In genomic region chr17:87387068-87387467, GRCm38 (mm10) we compare ENCODE assay signal across 12 mouse cellular contexts. TPM values are rescaled to one million over a fixed set of nuclear protein-coding genes. Genes with fewer than 3 reads are reported as not detected.
DNase-seq lines count a peak whose midpoint lies in the region; ATAC-seq and TF ChIP-seq lines count a peak whose summit lies in the region.
"Had no signal": no experiment of that assay in that cellular context is flagged by ENCODE, and none has a peak within 500 bp of the region (broad histone marks: within the 10 kb centered on the region; RNA-seq: fewer than 3 reads in every experiment).

No protein-coding gene starts in this region.

- H3K27me3 ChIP-seq in heart, embryonic 13.5 days (replicated peaks) = no peaks in the 10 kb centered on the region
- no peaks in the 10 kb centered on the region for H3K27me3 ChIP-seq in heart, embryonic 11.5 days (ENCODE audit: control insufficient read depth, insufficient read depth, low read length)
- H3K27me3 ChIP-seq in kidney, embryonic 16.5 days (ENCODE audit: insufficient read depth, low read length) = no peaks in the 10 kb centered on the region
- H3K27me3 ChIP-seq: midbrain, embryonic 13.5 days had no signal

- DNase-seq in A20 (ENCODE audit: low read depth, low spot score) = peak; percentile 67
- peak; percentile 77 for DNase-seq in brain, embryonic 14.5 days (ENCODE audit: low read depth)
- DNase-seq in cerebellum, postnatal 4 days (ENCODE audit: low spot score in 2 of 2) = no peak
- DNase-seq in gastrocnemius, postnatal 25 days = no peak
- DNase-seq: cerebellum, adult 11-12 months had no signal

- WGBS in heart, embryonic 13.5 days = 11% methylated on average over 5 of the region's 5 CpGs
- WGBS in heart, embryonic 11.5 days (ENCODE audit: insufficient replicate concordance) = 26% methylated on average over 4 of the region's 5 CpGs
- WGBS in kidney, embryonic 16.5 days = 7% methylated on average over 4 of the region's 5 CpGs

- H3K27ac ChIP-seq in heart, embryonic 13.5 days (replicated peaks) = no peak overlapping the region
- H3K27ac ChIP-seq in heart, embryonic 11.5 days (ENCODE audit: low read depth, low read length) = no peak overlapping the region
- H3K27ac ChIP-seq in kidney, embryonic 16.5 days (ENCODE audit: low read length) = no peak overlapping the region
- H3K27ac ChIP-seq: midbrain, embryonic 13.5 days had no signal

- no peak for TF ChIP-seq CTCF in brain, embryonic 14.5 days (IDR thresholded peaks at IDR 0.05; ENCODE audit: borderline replicate concordance, extremely low read depth, insufficient read depth, insufficient read length)

- no peaks in the 10 kb centered on the region for H3K36me3 ChIP-seq in heart, embryonic 13.5 days
- no peaks in the 10 kb centered on the region for H3K36me3 ChIP-seq in heart, embryonic 11.5 days (ENCODE audit: control insufficient read depth, insufficient read depth, low read length)
- no peaks in the 10 kb centered on the region for H3K36me3 ChIP-seq in kidney, embryonic 16.5 days (ENCODE audit: insufficient read depth, low read length)
- H3K36me3 ChIP-seq: midbrain, embryonic 13.5 days had no signal

- H3K9me3 ChIP-seq in heart, embryonic 13.5 days = no peaks in the 10 kb centered on the region
- no peaks in the 10 kb centered on the region for H3K9me3 ChIP-seq in heart, embryonic 11.5 days (replicated peaks; ENCODE audit: control insufficient read depth, low read length)
- no peaks in the 10 kb centered on the region for H3K9me3 ChIP-seq in kidney, embryonic 16.5 days (ENCODE audit: low read length)
- H3K9me3 ChIP-seq: midbrain, embryonic 13.5 days had no signal

- H3K4me1 ChIP-seq in heart, embryonic 13.5 days = peaks cover 17% of the 10 kb centered on the region
- H3K4me1 ChIP-seq in heart, embryonic 11.5 days (ENCODE audit: control insufficient read depth, insufficient read depth, low read length) = no peaks in the 10 kb centered on the region
- H3K4me1 ChIP-seq in kidney, embryonic 16.5 days (ENCODE audit: insufficient read depth, low read length) = peaks cover 10% of the 10 kb centered on the region

- no peak overlapping the region for H3K4me2 ChIP-seq in heart, embryonic 13.5 days
- no peak overlapping the region for H3K4me2 ChIP-seq in heart, embryonic 11.5 days
- H3K4me2 ChIP-seq in kidney, embryonic 16.5 days (replicated peaks; ENCODE audit: low read depth, low read length) = no peak overlapping the region
- H3K4me2 ChIP-seq: midbrain, embryonic 13.5 days had no signal

- no peak overlapping the region for H3K4me3 ChIP-seq in heart, embryonic 13.5 days
- no peak overlapping the region for H3K4me3 ChIP-seq in heart, embryonic 11.5 days (ENCODE audit: low read depth, low read length)
- no peak overlapping the region for H3K4me3 ChIP-seq in kidney, embryonic 16.5 days (ENCODE audit: low read length)
- H3K4me3 ChIP-seq: midbrain, embryonic 13.5 days had no signal

- H3K9ac ChIP-seq in heart, embryonic 13.5 days = no peak overlapping the region
- no peak overlapping the region for H3K9ac ChIP-seq in heart, embryonic 11.5 days (ENCODE audit: low read depth, low read length)
- H3K9ac ChIP-seq in kidney, embryonic 16.5 days (replicated peaks; ENCODE audit: low read length) = no peak overlapping the region
- H3K9ac ChIP-seq: midbrain, embryonic 13.5 days had no signal

- TF ChIP-seq POLR2A in brain, embryonic 14.5 days (IDR thresholded peaks at IDR 0.05; ENCODE audit: borderline replicate concordance, extremely low read depth, insufficient read depth, insufficient read length, poor library complexity, severe bottlenecking) = no peak

- ATAC-seq in heart, embryonic 13.5 days (ENCODE audit: extremely low read depth, insufficient number of reproducible peaks, low FRiP score, low TSS enrichment) = peak; percentile 51; the same call in 1 of the 2 replicates
- no peak for ATAC-seq in heart, embryonic 11.5 days (replicated peaks; ENCODE audit: insufficient number of reproducible peaks, low FRiP score, low TSS enrichment)
- peak; percentile 86 for ATAC-seq in kidney, embryonic 16.5 days (ENCODE audit: low FRiP score, low TSS enrichment)
- no peak for ATAC-seq in CD4-positive, CD25-positive, alpha-beta regulatory T cell, adult 4 months
- ATAC-seq: midbrain, embryonic 13.5 days had no signal

RNA-seq across cellular contexts. Expression of gene Stpg4, which starts 40.5 kb away (rescaled TPM):
- 0.27 TPM in 1 of 2 replicates, not detected in the other for polyA plus RNA-seq in heart, embryonic 13.5 days (2015; fragmentation: Nextera tagmentation; extraction: Ambion mirVana)
- polyA plus RNA-seq in heart, embryonic 11.5 days (2014; fragmentation: Nextera tagmentation; extraction: Ambion mirVana) = not detected in 2 replicates
- polyA plus RNA-seq in brain, embryonic 14.5 days (2012; rRNA removed) = 0.16 TPM in 1 of 2 replicates, not detected in the other
- 0.60 TPM in 1 of 2 replicates, not detected in the other for polyA plus RNA-seq in kidney, embryonic 16.5 days (2015; fragmentation: Nextera tagmentation; extraction: Ambion mirVana)
- not detected for polyA plus RNA-seq in CD4-positive, CD25-positive, alpha-beta regulatory T cell, adult 4 months (2017; shearing (Covaris generic))
- not detected for total RNA-seq in gastrocnemius, postnatal 25 days (2021)
- total RNA-seq: ES-E14; gastrocnemius, postnatal 4 days had no signal
- polyA plus RNA-seq: midbrain, embryonic 13.5 days had no signal

RNA-seq across cellular contexts. Expression of gene Calm2, which starts 59.7 kb away (rescaled TPM):
- 550 and 637 TPM in 2 replicates for polyA plus RNA-seq in heart, embryonic 13.5 days (2015; fragmentation: Nextera tagmentation; extraction: Ambion mirVana)
- polyA plus RNA-seq in heart, embryonic 11.5 days (2014; fragmentation: Nextera tagmentation; extraction: Ambion mirVana) = 724 and 789 TPM in 2 replicates
- polyA plus RNA-seq in brain, embryonic 14.5 days (2012; rRNA removed) = 919 and 1,119 TPM in 2 replicates
- 1,041 and 1,124 TPM in 2 replicates for polyA plus RNA-seq in kidney, embryonic 16.5 days (2015; fragmentation: Nextera tagmentation; extraction: Ambion mirVana)
- polyA plus RNA-seq in CD4-positive, CD25-positive, alpha-beta regulatory T cell, adult 4 months (2017; shearing (Covaris generic)) = 100 to 1,000 TPM; 533 to 583 TPM
- total RNA-seq in gastrocnemius, postnatal 25 days (2021) = 100 to 1,000 TPM; 161 to 162 TPM

Comparison
In these comparisons a context has a peak if more than half of its experiments do, and no peak if none do; other contexts are left out.
1. ATAC-seq: peak in heart, embryonic 13.5 days (single experiment) and kidney, embryonic 16.5 days (single experiment); none in heart, embryonic 11.5 days (single experiment) and CD4-positive, CD25-positive, alpha-beta regulatory T cell, adult 4 months (single experiment).
2. DNase-seq: peak in A20 (single experiment) and brain, embryonic 14.5 days (single experiment); none in cerebellum, postnatal 4 days (0 of 2) and gastrocnemius, postnatal 25 days (single experiment).